Mouse (Mus musculus) ovary, adult 18-20 months (tissue): ENCODE measurements around the gene Dbil5.
"Not testable (repeated sequence)": the region's sequence is repeated elsewhere in the genome, so short reads cannot be mapped to it uniquely, and the experiment has no call there.

Experiments
- DNase-seq: peaks from one replicate; pipeline ENCODE4 v3.0.0; 2022; ENCODE audit warnings: low spot score, mixed read lengths

The Dbil5 gene

GRCm38 (mm10) chr11:76217390-76217800, at the start of gene Dbil5, which contains the start of gene Gemin4:
Gene Dbil5 (plus strand): TSS chr11:76217608.
Gene Gemin4 (minus strand): TSS chr11:76217664.
- peak; percentile 95 for DNase-seq

GRCm38 (mm10) chr11:76168976-76169375, 48.4 kb upstream of the Dbil5 start:
- DNase-seq, result no peak

GRCm38 (mm10) chr11:76170207-76170606, 47.2 kb upstream of the Dbil5 start:
- no peak for DNase-seq

- no peak for DNase-seq
Measured at GRCm38 (mm10) chr11:76178726-76179494, 38.5 kb upstream of the Dbil5 start.

GRCm38 (mm10) chr11:76179495-76180145, 37.8 kb upstream of the Dbil5 start, which contains the start of the genes Vps53 and Fam57a:
Gene Vps53 (minus strand): TSS chr11:76179647.
Gene Fam57a (plus strand): TSS chr11:76179671.
- DNase-seq, result peak; percentile 75

GRCm38 (mm10) chr11:76180146-76180540, 37.3 kb upstream of the Dbil5 start:
- DNase-seq, result no peak

- no peak for DNase-seq
Measured at GRCm38 (mm10) chr11:76183745-76184144, 33.7 kb upstream of the Dbil5 start.

- DNase-seq, result no peak
Measured at GRCm38 (mm10) chr11:76186908-76187307, 30.5 kb upstream of the Dbil5 start.

- no peak for DNase-seq
Measured at GRCm38 (mm10) chr11:76196275-76196976, 21.0 kb upstream of the Dbil5 start.

- no peak for DNase-seq
Measured at GRCm38 (mm10) chr11:76196977-76197469, 20.4 kb upstream of the Dbil5 start.

- DNase-seq, result peak; percentile 81
Measured at GRCm38 (mm10) chr11:76201761-76202674, 15.4 kb upstream of the Dbil5 start.

- DNase-seq, result no peak
Measured at GRCm38 (mm10) chr11:76206793-76207192, 10.6 kb upstream of the Dbil5 start.

GRCm38 (mm10) chr11:76210228-76210985, 7.0 kb upstream of the Dbil5 start:
- no peak for DNase-seq

GRCm38 (mm10) chr11:76211595-76211994, 5.8 kb upstream of the Dbil5 start:
- not testable (repeated sequence) for DNase-seq

GRCm38 (mm10) chr11:76213841-76214240, 3.6 kb upstream of the Dbil5 start:
- no peak for DNase-seq

- DNase-seq, result no peak
Measured at GRCm38 (mm10) chr11:76215011-76215410, 2.4 kb upstream of the Dbil5 start.

- no peak for DNase-seq
Measured at GRCm38 (mm10) chr11:76216049-76216540, 1.3 kb upstream of the Dbil5 start.

- no peak for DNase-seq
Measured at GRCm38 (mm10) chr11:76216681-76217389, 573 bp upstream of the Dbil5 start.

GRCm38 (mm10) chr11:76224631-76225030, 7.2 kb downstream of the Dbil5 start:
- DNase-seq, result no peak

GRCm38 (mm10) chr11:76225051-76225450, 7.6 kb downstream of the Dbil5 start:
- DNase-seq, result no peak
